Mouse (Mus musculus) kidney, postnatal 25 days (tissue): Measurements from ENCODE around the gene Lipe.
A peak's percentile ranks its signal among the peaks of the same experiment; 100 is the strongest.

ENCODE experiments used
- DNase-seq, 2 experiments: peaks; one replicate each; pipeline ENCODE4 v3.0.0; 2021; ENCODE audit warnings: mixed read lengths in 2 of 2

Lipe gene

DNA sequence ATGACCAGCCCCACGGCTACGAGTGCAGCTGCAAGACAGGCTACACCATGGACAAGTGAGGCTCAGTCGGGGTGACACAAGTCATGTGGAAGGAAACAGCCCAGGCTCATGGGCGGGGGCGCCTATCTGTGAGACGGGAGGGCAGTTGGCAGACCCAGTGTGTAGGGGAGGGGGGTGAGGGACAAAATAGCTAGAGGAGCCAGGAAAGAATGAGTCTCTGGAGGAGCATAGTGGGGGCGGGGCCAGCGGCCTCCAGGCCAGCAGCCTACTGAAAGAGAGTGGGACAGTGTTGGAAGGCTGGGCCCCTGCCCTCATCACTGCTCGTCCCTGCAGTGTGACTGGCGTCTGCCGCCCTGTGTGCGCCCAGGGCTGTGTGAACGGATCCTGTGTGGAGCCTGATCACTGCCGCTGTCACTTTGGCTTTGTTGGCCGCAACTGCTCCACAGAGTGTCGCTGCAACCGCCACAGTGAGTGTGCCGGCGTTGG is 39.7 kb downstream of the Lipe start:
- no peak for DNase-seq

DNA sequence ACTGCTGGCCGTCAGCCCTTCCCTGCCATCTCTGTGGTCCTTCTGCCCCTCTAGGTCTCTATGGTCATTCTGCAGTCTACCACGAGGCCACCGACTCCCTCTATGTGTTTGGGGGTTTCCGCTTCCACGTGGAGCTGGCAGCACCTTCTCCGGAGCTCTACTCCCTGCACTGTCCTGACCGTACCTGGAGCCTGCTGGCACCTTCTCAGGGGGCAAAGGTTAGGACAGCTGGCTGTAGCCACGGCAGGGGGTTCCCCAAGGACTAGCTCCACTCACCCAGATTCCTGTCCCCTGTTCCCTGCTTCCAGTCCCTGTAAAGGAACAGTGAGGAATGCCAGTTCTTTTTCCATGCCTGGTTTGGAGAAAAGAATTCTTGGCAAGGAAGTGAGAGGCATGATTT is 49.6 kb downstream of the Lipe start:
- DNase-seq, result peak; percentile 61 to 74

DNA sequence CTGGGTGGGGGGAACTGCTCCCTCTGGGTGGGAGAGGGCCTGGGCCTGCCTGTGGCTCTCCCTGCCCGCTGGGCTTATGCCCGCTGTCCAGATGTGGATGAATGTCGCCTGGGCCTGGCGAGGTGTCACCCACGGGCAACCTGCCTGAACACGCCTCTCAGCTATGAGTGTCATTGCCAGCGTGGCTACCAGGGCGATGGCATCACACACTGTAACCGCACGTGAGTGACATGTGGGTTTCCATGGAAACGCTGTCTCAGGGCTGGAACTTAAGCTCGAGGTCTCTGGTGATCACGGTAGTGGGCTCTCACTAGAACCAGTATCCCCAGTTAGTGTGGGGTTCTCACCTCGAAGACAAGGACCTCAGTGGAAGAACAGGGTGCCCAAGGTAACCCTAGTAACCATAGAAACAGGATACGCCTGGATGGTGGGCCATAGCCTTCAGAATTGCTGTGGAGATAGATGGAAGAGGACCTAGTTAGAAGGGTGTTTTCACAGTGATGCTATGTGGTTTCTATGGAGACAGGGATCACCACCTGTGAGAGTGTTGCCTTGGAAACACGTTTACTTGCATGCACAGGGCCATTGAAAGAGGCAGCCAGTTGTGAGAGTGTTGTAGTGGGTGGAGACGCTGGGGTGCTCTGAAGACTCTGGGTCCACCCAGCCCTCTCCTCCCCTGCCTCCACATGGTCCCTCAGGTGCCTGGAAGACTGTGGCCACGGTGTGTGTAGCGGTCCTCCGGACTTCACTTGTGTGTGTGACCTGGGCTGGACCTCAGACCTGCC is 57.3 kb downstream of the Lipe start:
- DNase-seq, result no peak

DNA sequence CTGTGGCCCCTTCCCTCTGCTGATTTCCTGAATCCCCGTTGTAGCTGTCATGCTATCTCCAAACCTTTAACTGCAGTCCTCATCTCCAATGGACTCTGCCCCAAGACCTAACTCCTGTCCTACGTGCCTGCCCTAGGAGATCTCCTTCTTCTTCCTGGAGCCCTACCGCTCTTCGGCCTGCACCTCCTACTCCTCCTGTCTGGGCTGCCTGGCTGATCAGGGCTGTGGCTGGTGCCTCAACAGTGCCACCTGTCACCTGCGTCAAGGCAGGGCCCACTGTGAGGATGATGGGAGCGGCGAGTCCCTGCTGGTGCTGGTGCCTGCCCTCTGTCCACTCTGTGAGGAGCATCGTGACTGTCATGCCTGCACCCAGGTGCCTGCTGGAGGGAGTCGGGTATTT is 59.2 kb downstream of the Lipe start:
- DNase-seq, result no peak

DNA sequence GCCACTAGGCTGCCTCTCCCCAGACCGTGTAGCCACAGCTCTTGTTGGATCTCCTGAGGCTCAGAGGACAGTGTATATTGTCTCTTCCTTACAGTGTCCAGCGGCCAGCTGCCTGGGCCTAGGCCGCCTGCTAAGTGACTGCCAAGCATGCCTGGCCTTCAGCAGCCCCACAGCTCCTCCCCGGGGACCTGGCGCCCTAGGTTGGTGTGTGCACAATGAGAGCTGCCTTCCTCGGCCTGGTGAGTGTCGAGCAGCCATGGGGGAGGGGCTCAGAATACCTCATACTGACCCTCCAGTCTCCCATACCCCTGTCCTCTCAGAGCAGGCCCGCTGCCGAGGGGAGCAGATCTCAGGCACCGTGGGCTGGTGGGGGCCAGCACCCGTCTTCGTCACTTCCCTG is 64.0 kb downstream of the Lipe start:
- no peak for DNase-seq

DNA sequence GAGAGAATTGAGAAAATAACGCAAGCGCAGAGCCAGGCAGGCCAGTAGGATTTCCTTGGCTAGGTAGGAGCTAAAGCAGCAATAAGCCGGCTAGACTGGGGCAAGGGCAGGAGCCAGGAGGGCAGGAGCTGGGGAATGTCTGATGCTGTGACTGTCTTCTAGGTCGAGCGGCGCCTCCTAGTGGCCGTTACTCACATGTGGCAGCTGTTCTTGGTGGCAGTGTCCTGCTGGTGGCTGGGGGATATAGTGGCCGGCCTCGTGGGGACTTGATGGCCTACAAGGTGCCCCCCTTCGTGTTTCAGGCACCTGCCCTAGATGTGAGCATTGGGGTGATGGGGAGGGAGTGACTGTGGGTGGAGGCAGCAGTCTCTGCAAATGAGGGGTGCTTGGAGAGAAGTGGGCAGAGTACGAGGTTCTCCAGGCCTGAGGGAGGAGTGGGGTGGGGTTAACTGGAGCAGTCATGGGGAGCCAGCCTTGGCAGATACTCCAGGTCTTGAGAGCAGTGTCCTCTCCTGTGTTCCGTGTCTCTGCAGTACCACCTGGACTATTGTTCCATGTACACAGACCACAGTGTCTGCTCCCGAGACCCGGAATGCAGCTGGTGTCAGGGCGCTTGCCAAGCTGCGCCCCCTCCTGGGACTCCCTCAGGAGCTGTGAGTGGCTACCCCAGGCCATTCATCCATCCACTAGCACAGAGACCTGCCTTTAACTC is 64.8 kb downstream of the Lipe start:
- DNase-seq, result peak; percentile 84 to 87
